Mouse (Mus musculus) G1E (cell line): Measurements from ENCODE around the gene Mpg.

Source experiments
- CTCF ChIP-seq: IDR thresholded peaks from 2 replicates; pipeline ENCODE4 v1.5.1; 2012; ENCODE audit warnings: low read depth, low read length, inconsistent platforms, mixed read lengths
- GATA1 ChIP-seq: IDR thresholded peaks from 2 replicates; pipeline ENCODE4 v1.6.1; 2012; ENCODE audit warnings: borderline replicate concordance, low read length, inconsistent platforms, mixed read lengths

- no peak for TF ChIP-seq CTCF
- no peak for TF ChIP-seq GATA1
Measured at GRCm38 (mm10) chr11:32221951-32222409, 4.3 kb upstream of the Mpg start, which contains the start of gene Rhbdf1.
